8 mouse cellular contexts compared by ENCODE assay signal in genomic region chr2:83625226-83626108, GRCm38 (mm10). TPM values are rescaled to one million over a fixed set of nuclear protein-coding genes. Genes with fewer than 3 reads are reported as not detected.
A peak's percentile ranks its signal among the peaks of the same experiment; 100 is the strongest.
DNase-seq lines count a peak whose midpoint lies in the region; ATAC-seq and TF ChIP-seq lines count a peak whose summit lies in the region.

No protein-coding gene starts in this region.

- WGBS in forebrain, postnatal 0 days, result 27% methylated on average over 10 of the region's 10 CpGs
- WGBS in hindbrain, embryonic 11.5 days, result 32% methylated on average over 10 of the region's 10 CpGs

- ATAC-seq in forebrain, postnatal 0 days, result peak; percentile 78
- ATAC-seq in hindbrain, embryonic 11.5 days (ENCODE audit: low FRiP score), result peak; percentile 68
- ATAC-seq in megakaryocyte, adult 5-6 weeks (ENCODE audit: poor library complexity, severe bottlenecking), result peak; percentile 90

- no peak overlapping the region for H3K4me3 ChIP-seq in forebrain, postnatal 0 days (ENCODE audit: low read depth, low read length)
- no peak overlapping the region for H3K4me3 ChIP-seq in hindbrain, embryonic 11.5 days (ENCODE audit: low read depth, low read length)

- no peaks in the 10 kb centered on the region for H3K36me3 ChIP-seq in forebrain, postnatal 0 days (ENCODE audit: insufficient read depth)
- H3K36me3 ChIP-seq in hindbrain, embryonic 11.5 days (ENCODE audit: control insufficient read depth, insufficient read depth, low read length), result no peaks in the 10 kb centered on the region

- TF ChIP-seq CTCF in forebrain, postnatal 0 days (IDR thresholded peaks at IDR 0.05; ENCODE audit: low read depth), result peak; percentile 74

- no peak overlapping the region for H3K27ac ChIP-seq in forebrain, postnatal 0 days (ENCODE audit: low read depth, low read length)
- no peak overlapping the region for H3K27ac ChIP-seq in hindbrain, embryonic 11.5 days (ENCODE audit: low read depth, low read length)

- no peaks in the 10 kb centered on the region for H3K27me3 ChIP-seq in forebrain, postnatal 0 days (ENCODE audit: insufficient read depth, low read length)
- no peaks in the 10 kb centered on the region for H3K27me3 ChIP-seq in hindbrain, embryonic 11.5 days (ENCODE audit: control insufficient read depth, insufficient read depth, low read length)

- no peaks in the 10 kb centered on the region for H3K4me1 ChIP-seq in forebrain, postnatal 0 days (ENCODE audit: insufficient read depth)
- no peaks in the 10 kb centered on the region for H3K4me1 ChIP-seq in hindbrain, embryonic 11.5 days (replicated peaks; ENCODE audit: control insufficient read depth, insufficient read depth, low read length)

- peak; percentile 63 for DNase-seq in MN1 (ENCODE audit: low spot score)
- peak; percentile 51 for DNase-seq in cerebellum, adult 11 months
- DNase-seq in forebrain, postnatal 0 days, result peak; percentile 69
- peak; percentile 83 for DNase-seq in hindbrain, embryonic 11.5 days (ENCODE audit: low spot score)
- DNase-seq in layer of hippocampus, postnatal 25 days (ENCODE audit: extremely low spot score in 1 of 2, low spot score in 1 of 2), result peak; percentile 44 to 82
- peak; percentile 46 for DNase-seq in retina, postnatal 7 days (ENCODE audit: low read depth, low spot score)
- peak; percentile 27 for DNase-seq in urinary bladder, postnatal 10 days (ENCODE audit: low spot score)

- H3K4me2 ChIP-seq in forebrain, postnatal 0 days (ENCODE audit: low read depth), result no peak overlapping the region
- no peak overlapping the region for H3K4me2 ChIP-seq in hindbrain, embryonic 11.5 days (replicated peaks; ENCODE audit: low read depth, low read length)

- no peaks in the 10 kb centered on the region for H3K9me3 ChIP-seq in forebrain, postnatal 0 days (ENCODE audit: low read length)
- H3K9me3 ChIP-seq in hindbrain, embryonic 11.5 days (ENCODE audit: control insufficient read depth, low read length), result no peaks in the 10 kb centered on the region

- no peak overlapping the region for H3K9ac ChIP-seq in forebrain, postnatal 0 days
- H3K9ac ChIP-seq in hindbrain, embryonic 11.5 days (ENCODE audit: low read depth, low read length), result no peak overlapping the region

RNA-seq across cellular contexts. Expression of gene Zc3h15, which starts 18.8 kb away (rescaled TPM):
- 106 and 110 TPM in 2 replicates for total RNA-seq in forebrain, postnatal 0 days (2014; rRNA removed)
- 157 and 189 TPM in 2 replicates for polyA plus RNA-seq in forebrain, postnatal 0 days (2015; fragmentation: Nextera tagmentation; extraction: Ambion mirVana)
- polyA plus RNA-seq in hindbrain, embryonic 11.5 days (2014; fragmentation: Nextera tagmentation; extraction: Ambion mirVana), result 176 and 191 TPM in 2 replicates
- 100 to 1,000 TPM; 125 to 128 TPM for total RNA-seq in layer of hippocampus, postnatal 25 days (2021)
- total RNA-seq in megakaryocyte, adult 5-6 weeks (2015), result 85.1 and 110 TPM in 2 replicates
- 110 and 129 TPM in 2 replicates for total RNA-seq in megakaryocyte, adult 5-6 weeks (2017)

Comparison
In these comparisons a context has a peak if more than half of its experiments do, and no peak if none do; other contexts are left out.
1. DNase-seq: peak in every context shown above with its lines; median percentile 83 in hindbrain, embryonic 11.5 days; 69 in forebrain, postnatal 0 days; 63 in MN1; 63 in layer of hippocampus, postnatal 25 days; 51 in cerebellum, adult 11 months; 46 in retina, postnatal 7 days; 27 in urinary bladder, postnatal 10 days.